27 mouse cellular contexts compared by ENCODE assay signal in the genomic region with DNA sequence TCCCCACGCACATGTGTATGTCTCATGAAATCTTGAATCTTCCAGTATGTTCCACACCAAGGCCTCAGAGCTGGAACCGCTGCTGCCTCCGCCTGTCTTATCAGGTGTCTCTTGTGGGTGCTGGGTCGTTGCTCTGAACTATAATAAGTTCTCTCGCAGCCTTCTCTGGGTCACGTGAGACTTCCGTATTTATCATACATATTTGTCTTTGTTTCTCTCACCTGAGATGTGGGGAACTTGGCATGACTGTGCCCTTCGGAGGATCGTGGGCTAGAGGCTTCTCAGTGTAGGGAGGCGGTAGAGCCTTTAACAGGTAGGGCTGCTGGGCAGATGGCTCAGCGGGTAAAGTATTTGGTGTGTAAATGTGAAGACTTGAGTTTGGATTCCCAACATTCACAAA. TPM values are rescaled to one million over a fixed set of nuclear protein-coding genes. Genes with fewer than 3 reads are reported as not detected.
"Had no signal": no experiment of that assay in that cellular context is flagged by ENCODE, and none has a peak within 500 bp of the region (broad histone marks: within the 10 kb centered on the region; RNA-seq: fewer than 3 reads in every experiment).

No protein-coding gene starts in this region.

- H3K9ac ChIP-seq: liver, embryonic 14.5 days; lung, embryonic 14.5 days; midbrain, embryonic 12.5 days; neural tube, embryonic 13.5 days; neural tube, embryonic 15.5 days had no signal

- H3K27me3 ChIP-seq: midbrain, embryonic 12.5 days; neural tube, embryonic 13.5 days; neural tube, embryonic 15.5 days had no signal

- H3K9me3 ChIP-seq: midbrain, embryonic 10.5 days; midbrain, embryonic 12.5 days; neural tube, embryonic 13.5 days; neural tube, embryonic 15.5 days had no signal

- H3K4me3 ChIP-seq: midbrain, embryonic 10.5 days; midbrain, embryonic 12.5 days; myocyte; neural tube, embryonic 13.5 days; neural tube, embryonic 15.5 days had no signal

- H3K36me3 ChIP-seq: midbrain, embryonic 10.5 days; midbrain, embryonic 12.5 days; neural tube, embryonic 13.5 days; neural tube, embryonic 15.5 days had no signal

- H3K4me2 ChIP-seq: lung, embryonic 14.5 days; midbrain, embryonic 12.5 days; neural tube, embryonic 13.5 days; neural tube, embryonic 15.5 days had no signal

- ATAC-seq: midbrain, embryonic 16.5 days had no signal

- H3K27ac ChIP-seq: liver, embryonic 14.5 days; midbrain, embryonic 10.5 days; midbrain, embryonic 12.5 days; neural tube, embryonic 13.5 days; neural tube, embryonic 15.5 days had no signal

- DNase-seq: lung, adult 18-20 months; lung, embryonic 14.5 days; lung, postnatal 10 days; lung, postnatal 4 days; midbrain, embryonic 14.5 days; retina, postnatal 1 day; right cerebral cortex, adult 18-20 months; right cerebral cortex, postnatal 25 days; right cerebral cortex, postnatal 4 days; spleen, adult 18-20 months; thymus, adult 18-20 months; thymus, postnatal 14 days; thymus, postnatal 36 days had no signal

- H3K4me1 ChIP-seq: midbrain, embryonic 12.5 days; neural tube, embryonic 13.5 days; neural tube, embryonic 15.5 days had no signal

RNA-seq across cellular contexts. Expression of gene Defb19, which starts 0.5 kb away (rescaled TPM):
- polyA plus RNA-seq: liver, embryonic 14.5 days; liver, embryonic 16.5 days; lung, embryonic 14.5 days; lung, embryonic 16.5 days; midbrain, embryonic 10.5 days; midbrain, embryonic 12.5 days; midbrain, embryonic 14.5 days; midbrain, embryonic 16.5 days; myocyte; neural tube, embryonic 11.5 days; neural tube, embryonic 13.5 days; neural tube, embryonic 15.5 days; small intestine, adult 2 months; stomach, embryonic 14.5 days; stomach, embryonic 16.5 days had no signal

RNA-seq across cellular contexts. Expression of gene Defb21, which starts 8.1 kb away (rescaled TPM):
- polyA plus RNA-seq: liver, embryonic 14.5 days; liver, embryonic 16.5 days; lung, embryonic 14.5 days; lung, embryonic 16.5 days; midbrain, embryonic 10.5 days; midbrain, embryonic 12.5 days; midbrain, embryonic 14.5 days; midbrain, embryonic 16.5 days; myocyte; neural tube, embryonic 11.5 days; neural tube, embryonic 13.5 days; neural tube, embryonic 15.5 days; small intestine, adult 2 months; stomach, embryonic 14.5 days; stomach, embryonic 16.5 days; thymus, postnatal 0 days had no signal

RNA-seq across cellular contexts. Expression of gene Gm17416, which starts 11.5 kb away (rescaled TPM):
- polyA plus RNA-seq: liver, embryonic 14.5 days; liver, embryonic 16.5 days; lung, embryonic 14.5 days; lung, embryonic 16.5 days; midbrain, embryonic 10.5 days; midbrain, embryonic 12.5 days; midbrain, embryonic 14.5 days; midbrain, embryonic 16.5 days; myocyte; neural tube, embryonic 11.5 days; neural tube, embryonic 13.5 days; neural tube, embryonic 15.5 days; small intestine, adult 2 months; stomach, embryonic 14.5 days; stomach, embryonic 16.5 days; thymus, postnatal 0 days had no signal

RNA-seq across cellular contexts. Expression of gene Defb45, which starts 18.6 kb away (rescaled TPM):
- polyA plus RNA-seq: liver, embryonic 14.5 days; liver, embryonic 16.5 days; lung, embryonic 14.5 days; lung, embryonic 16.5 days; midbrain, embryonic 10.5 days; midbrain, embryonic 12.5 days; midbrain, embryonic 14.5 days; midbrain, embryonic 16.5 days; neural tube, embryonic 11.5 days; neural tube, embryonic 13.5 days; neural tube, embryonic 15.5 days; small intestine, adult 2 months; stomach, embryonic 14.5 days; stomach, embryonic 16.5 days; thymus, postnatal 0 days had no signal

RNA-seq across cellular contexts. Expression of gene Defb36, which starts 23.5 kb away (rescaled TPM):
- polyA plus RNA-seq: liver, embryonic 14.5 days; liver, embryonic 16.5 days; lung, embryonic 14.5 days; lung, embryonic 16.5 days; midbrain, embryonic 10.5 days; midbrain, embryonic 12.5 days; midbrain, embryonic 14.5 days; midbrain, embryonic 16.5 days; myocyte; neural tube, embryonic 11.5 days; neural tube, embryonic 13.5 days; neural tube, embryonic 15.5 days; small intestine, adult 2 months; stomach, embryonic 14.5 days; stomach, embryonic 16.5 days; thymus, postnatal 0 days had no signal
